Mouse (Mus musculus): ENCODE results near the gene 2310022A10Rik.

The 2310022A10Rik gene

DNA sequence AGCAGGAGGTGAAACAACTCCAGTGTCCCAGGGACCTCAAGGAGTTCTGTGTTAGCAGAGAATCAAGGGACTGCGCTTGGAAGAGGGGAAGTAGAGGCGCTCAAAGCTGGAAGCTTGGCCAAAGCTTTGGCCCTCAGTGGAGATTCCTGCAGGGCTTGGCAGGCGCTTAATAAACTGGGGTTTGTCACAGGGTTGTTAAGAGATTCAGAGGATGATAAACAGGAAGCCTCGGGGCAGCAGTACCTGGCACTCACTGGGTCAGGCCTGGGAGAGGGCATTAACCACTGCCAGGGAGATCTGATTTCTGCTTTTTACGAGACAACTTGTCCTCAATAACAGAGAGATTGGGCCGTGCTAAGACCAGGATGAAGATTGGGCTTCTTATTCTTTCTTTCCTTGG, 68.0 kb downstream of the 2310022A10Rik start:
- peak; percentile 56 to 70 for DNase-seq

- DNase-seq: no peak
Measured at GRCm38 (mm10) chr7:27622234-27622633, 69.2 kb downstream of the 2310022A10Rik start.

DNA sequence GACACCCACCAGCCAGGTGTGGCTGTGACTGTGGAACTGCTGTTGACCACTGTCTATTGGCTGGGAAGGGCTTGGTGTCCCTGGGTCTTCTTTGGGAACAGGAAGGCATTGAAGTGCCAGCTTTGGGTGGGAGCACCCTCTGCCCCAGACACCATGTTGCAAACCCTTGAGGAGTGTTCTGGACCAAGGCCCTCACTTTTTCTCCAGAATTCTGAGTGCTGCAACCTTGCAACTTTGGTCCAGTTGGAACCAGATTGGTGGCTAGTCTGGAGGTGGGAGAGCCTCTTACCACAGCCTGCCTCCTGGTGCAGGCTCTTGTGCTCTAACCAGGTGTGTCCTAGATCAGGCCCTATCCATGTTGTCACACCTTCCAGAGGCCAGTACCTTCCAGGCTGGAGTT, 71.9 kb downstream of the 2310022A10Rik start:
- no peak for DNase-seq

DNA sequence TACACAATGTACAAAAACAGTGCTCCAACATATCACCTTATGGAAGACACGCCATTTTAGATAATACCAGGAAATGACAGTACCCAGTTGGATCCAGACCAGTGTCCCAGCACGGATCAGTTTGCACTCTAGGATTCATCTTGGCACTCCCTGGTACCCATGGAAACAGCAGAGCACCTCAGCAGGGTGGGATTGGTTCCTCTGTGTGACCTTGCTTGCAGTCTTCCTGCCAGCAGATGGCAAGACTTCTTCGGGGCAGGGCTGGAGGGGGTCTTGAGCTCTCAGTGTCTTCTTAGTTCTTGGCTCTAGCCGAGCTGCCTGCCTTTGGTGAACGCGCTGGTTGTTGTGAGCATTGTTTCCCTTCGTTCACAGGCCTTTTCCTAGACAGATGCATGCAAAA, 74.7 kb downstream of the 2310022A10Rik start:
- peak; percentile 62 for DNase-seq

DNA sequence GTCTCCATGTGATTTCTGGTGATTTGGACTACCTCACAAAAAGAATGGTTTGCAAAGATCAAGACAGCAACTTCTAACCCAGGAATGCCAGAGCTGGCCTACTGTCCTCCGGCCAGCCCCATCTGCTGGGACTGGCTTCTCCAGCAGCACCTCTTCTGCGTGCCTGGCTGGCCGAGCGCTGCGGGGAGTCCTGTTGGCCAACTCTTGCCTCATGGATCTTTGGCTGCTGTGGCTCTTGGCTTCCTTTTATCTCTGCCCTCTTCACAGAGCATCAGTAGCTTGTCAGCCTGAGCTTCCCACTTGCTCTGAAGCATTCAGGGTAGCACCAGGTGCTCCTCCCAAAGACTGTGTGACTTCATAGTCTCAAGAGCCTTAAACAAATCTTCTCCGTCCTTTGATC, 75.2 kb downstream of the 2310022A10Rik start:
- DNase-seq: peak; percentile 79 to 84

GRCm38 (mm10) chr7:27628816-27629215, 75.8 kb downstream of the 2310022A10Rik start:
- peak; percentile 71 to 72 for DNase-seq

- DNase-seq: peak; percentile 58 to 61
Measured at GRCm38 (mm10) chr7:27631439-27631838, 78.4 kb downstream of the 2310022A10Rik start.

Measured in cerebellum, postnatal 10 days (tissue).